Mouse (Mus musculus) gonadal fat pad, adult 2 months (tissue): Measurements from ENCODE around the gene Gsk3b. TPM values are rescaled to one million over a fixed set of nuclear protein-coding genes. Genes with fewer than 3 reads are reported as not detected.
"Not testable (repeated sequence)": the region's sequence is repeated elsewhere in the genome, so short reads cannot be mapped to it uniquely, and the experiment has no call there.

Experiments used
- DNase-seq: peaks from one replicate; pipeline ENCODE4 v3.0.0-alpha.2; 2012; ENCODE audit warnings: low read depth
- polyA plus RNA-seq: library from polyadenylated mRNA; depleted of rRNA; stranded (reverse); fragments of >200 nt; gene quantifications from 2 replicates; pipeline ENCODE4 v1.2.3, GENCODE M21; 2012

The Gsk3b gene
- polyA plus RNA-seq, 1 experiment, result 16.7 TPM

DNA sequence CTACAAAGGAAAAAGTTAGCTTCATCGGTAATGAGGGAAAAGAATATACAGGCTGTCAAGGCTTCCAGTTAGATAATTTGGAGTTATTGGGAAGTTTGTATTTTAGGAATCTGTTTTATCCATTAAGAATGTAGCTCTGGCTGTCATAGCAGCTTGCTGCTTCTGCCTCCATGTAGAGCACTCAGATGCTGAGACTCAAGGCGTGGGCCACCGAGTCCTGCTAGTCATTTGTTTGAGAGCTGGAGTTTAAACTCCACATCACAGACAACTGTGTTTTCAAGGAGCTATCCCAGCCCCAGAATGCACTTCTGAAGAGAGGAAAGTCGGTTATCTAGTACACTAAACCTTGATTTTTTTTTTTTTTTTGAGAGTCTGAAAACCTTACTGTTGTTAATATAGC lies 101.2 kb downstream of the Gsk3b start:
- DNase-seq, result no peak

GRCm38 (mm10) chr16:38190531-38190930 lies 101.7 kb downstream of the Gsk3b start:
- DNase-seq, result no peak

- DNase-seq, result no peak
Measured at GRCm38 (mm10) chr16:38191460-38191859, 102.7 kb downstream of the Gsk3b start.

- DNase-seq, result no peak
Measured at GRCm38 (mm10) chr16:38192640-38193039, 103.8 kb downstream of the Gsk3b start.

DNA sequence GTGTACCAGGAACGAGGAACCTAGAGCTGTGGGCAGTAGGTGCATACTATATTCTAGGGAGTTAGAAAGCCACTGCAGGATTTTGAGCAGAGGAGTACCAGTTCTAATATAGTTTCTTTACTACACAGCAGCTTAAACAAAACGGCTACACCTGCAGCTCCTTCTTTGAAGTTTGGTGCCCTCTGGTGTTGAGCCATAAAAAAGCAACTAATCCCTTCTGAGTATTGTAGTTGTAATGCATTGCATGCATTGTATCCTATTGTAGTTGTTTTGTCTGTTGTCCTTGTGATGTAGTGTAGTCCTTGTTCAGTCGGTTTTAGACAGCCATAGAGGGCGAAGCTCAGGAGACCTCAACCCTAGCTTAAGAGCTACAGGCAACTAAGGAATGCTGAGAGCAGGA lies 108.5 kb downstream of the Gsk3b start:
- no peak for DNase-seq

- no peak for DNase-seq
Measured at GRCm38 (mm10) chr16:38205272-38205671, 116.5 kb downstream of the Gsk3b start.

GRCm38 (mm10) chr16:38222491-38222890 lies 133.7 kb downstream of the Gsk3b start:
- not testable (repeated sequence) for DNase-seq

- DNase-seq, result no peak
Measured at GRCm38 (mm10) chr16:38236936-38237585, 148.3 kb downstream of the Gsk3b start.

DNA sequence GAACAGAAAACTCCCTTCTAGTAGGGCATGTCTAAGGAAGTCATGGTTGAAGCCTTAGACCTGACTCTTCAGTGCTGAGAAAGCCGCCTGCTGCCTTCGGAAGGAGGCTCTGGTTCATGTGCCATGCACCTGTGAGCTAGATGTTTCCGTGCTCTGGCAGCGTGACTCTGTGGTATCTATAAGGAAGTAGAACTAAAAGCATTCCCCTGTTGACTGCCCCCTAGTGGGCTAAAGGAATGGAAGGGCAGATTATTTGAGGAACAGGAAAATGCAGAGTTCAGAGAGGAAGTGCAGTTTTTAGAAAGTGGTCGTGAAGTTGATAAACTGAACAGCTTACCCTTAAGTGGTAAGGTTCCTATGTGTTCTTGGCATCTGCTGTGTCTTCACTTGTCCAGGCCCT lies 150.9 kb downstream of the Gsk3b start:
- DNase-seq, result no peak

- no peak for DNase-seq
Measured at GRCm38 (mm10) chr16:38240167-38240566, 151.4 kb downstream of the Gsk3b start.

DNA sequence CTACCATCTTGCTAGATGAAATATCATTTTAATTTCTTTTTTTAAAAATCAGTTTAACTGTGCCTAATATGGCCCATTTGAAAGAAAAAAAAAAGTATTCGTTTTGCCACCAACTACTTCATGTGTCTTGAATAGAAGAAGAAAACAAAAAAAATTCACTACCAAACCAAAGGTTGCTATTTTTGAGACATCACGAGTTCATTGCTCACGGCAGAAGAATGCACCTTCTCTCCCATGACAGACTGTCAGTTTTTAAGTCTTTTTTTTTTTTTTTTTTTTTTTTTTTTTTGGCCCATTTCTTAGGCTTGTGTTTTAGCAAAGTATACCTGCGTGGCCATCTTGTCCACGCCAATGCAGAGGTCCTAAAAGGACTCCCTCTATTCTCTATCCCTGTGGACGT lies 155.3 kb downstream of the Gsk3b start:
- no peak for DNase-seq

GRCm38 (mm10) chr16:38245379-38245778 lies 156.6 kb downstream of the Gsk3b start:
- DNase-seq, result no peak

GRCm38 (mm10) chr16:38245849-38246585 lies 157.2 kb downstream of the Gsk3b start:
- no peak for DNase-seq

GRCm38 (mm10) chr16:38248331-38248961 lies 159.6 kb downstream of the Gsk3b start:
- DNase-seq, result no peak

- DNase-seq, result no peak
Measured at GRCm38 (mm10) chr16:38250467-38250866, 161.7 kb downstream of the Gsk3b start.

GRCm38 (mm10) chr16:38254001-38254400 lies 165.2 kb downstream of the Gsk3b start:
- DNase-seq, result no peak

DNA sequence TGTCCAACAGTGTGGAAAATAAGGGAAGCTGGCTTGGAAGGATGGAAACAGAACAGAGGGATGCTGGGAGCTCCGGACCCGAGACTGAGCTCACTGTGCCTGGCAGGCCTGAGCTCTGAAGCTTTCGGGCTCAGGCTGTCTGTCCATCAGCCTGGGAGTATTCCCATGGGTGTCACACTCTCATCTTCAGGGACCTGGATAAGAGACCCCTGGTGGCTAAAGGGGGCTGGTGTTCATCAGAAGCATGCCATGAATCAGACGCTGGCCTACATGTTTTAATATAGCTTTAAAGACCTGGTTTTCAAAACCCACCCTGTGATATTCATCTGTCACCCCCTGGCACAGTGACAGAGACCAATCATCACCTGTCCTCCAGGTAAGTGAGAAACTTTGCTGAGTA lies 166.3 kb downstream of the Gsk3b start:
- no peak for DNase-seq

DNA sequence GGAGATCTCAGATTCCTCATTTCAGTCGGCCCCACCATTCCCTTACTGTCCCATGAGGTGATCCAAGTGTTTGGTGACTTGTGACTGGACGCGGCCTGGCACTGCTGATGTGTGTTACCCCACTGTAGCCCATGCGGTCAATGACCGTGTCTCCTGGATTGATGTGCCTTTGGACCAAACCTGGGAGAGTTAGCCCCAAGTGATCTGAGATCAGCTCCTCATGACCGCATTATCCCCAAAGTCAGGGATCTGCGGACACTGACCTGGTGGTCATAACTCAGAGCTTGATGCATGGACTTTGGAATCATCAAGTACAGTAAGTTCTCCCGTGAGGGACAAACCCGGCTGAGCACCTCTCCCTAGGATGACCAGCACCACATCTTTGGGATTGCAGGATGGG lies 167.1 kb downstream of the Gsk3b start:
- DNase-seq, result no peak

- no peak for DNase-seq
Measured at GRCm38 (mm10) chr16:38271601-38272000, 182.8 kb downstream of the Gsk3b start.

- DNase-seq, result no peak
Measured at GRCm38 (mm10) chr16:38272483-38272882, 183.7 kb downstream of the Gsk3b start.

- no peak for DNase-seq
Measured at GRCm38 (mm10) chr16:38274737-38275136, 185.9 kb downstream of the Gsk3b start.

GRCm38 (mm10) chr16:38279794-38280193 lies 191.0 kb downstream of the Gsk3b start:
- DNase-seq, result no peak

GRCm38 (mm10) chr16:38280951-38281350 lies 192.2 kb downstream of the Gsk3b start:
- DNase-seq, result no peak
